8 mouse cellular contexts compared by ENCODE assay signal in genomic region chr9:73103159-73103879, GRCm38 (mm10). TPM values are rescaled to one million over a fixed set of nuclear protein-coding genes. Genes with fewer than 3 reads are reported as not detected.
DNase-seq lines count a peak whose midpoint lies in the region; ATAC-seq and TF ChIP-seq lines count a peak whose summit lies in the region.

No protein-coding gene starts in this region.

- no peaks in the 10 kb centered on the region for H3K9me3 ChIP-seq in E14TG2a.4 (ENCODE audit: low read length)
- H3K9me3 ChIP-seq in forebrain, embryonic 11.5 days (ENCODE audit: control insufficient read depth, low read length), result no peaks in the 10 kb centered on the region

- DNase-seq in adrenal gland, postnatal 14 days, result peak; percentile 82
- DNase-seq in forebrain, embryonic 11.5 days (ENCODE audit: low spot score), result peak; percentile 78
- peak; percentile 38 to 64 for DNase-seq in heart, postnatal 10 days
- DNase-seq in kidney, postnatal 14 days, result peak; percentile 38
- DNase-seq in left cerebral cortex, postnatal 36 days (ENCODE audit: low spot score in 2 of 2), result no peak

- 6% methylated on average over 60 of the region's 60 CpGs for WGBS in forebrain, embryonic 11.5 days

- ATAC-seq in forebrain, embryonic 11.5 days (replicated peaks; ENCODE audit: low FRiP score), result peak; percentile 56
- peak; percentile 45 for ATAC-seq in megakaryocyte progenitor cell, adult 5-6 weeks (replicated peaks; ENCODE audit: poor library complexity)

- H3K4me1 ChIP-seq in E14TG2a.4 (replicated peaks; ENCODE audit: low read depth, low read length), result peaks cover 86% of the 10 kb centered on the region
- no peaks in the 10 kb centered on the region for H3K4me1 ChIP-seq in forebrain, embryonic 11.5 days (replicated peaks; ENCODE audit: control insufficient read depth, insufficient read depth, low read length)
- H3K4me1 ChIP-seq in testis, adult 2 months (ENCODE audit: control insufficient read depth, insufficient read depth, low read length), result peaks cover 19% of the 10 kb centered on the region

- TF ChIP-seq POLR2A in testis, adult 2 months (IDR thresholded peaks at IDR 0.05; ENCODE audit: control insufficient read depth, low read depth, low read length), result no peak

- peak overlapping the region; percentile 76 for H3K4me2 ChIP-seq in forebrain, embryonic 11.5 days (ENCODE audit: low read depth, low read length, severe bottlenecking)

- H3K27me3 ChIP-seq in E14TG2a.4 (ENCODE audit: insufficient read depth, low read length), result peaks cover 28% of the 10 kb centered on the region
- H3K27me3 ChIP-seq in forebrain, embryonic 11.5 days (ENCODE audit: control insufficient read depth, insufficient read depth, low read length), result peaks cover 17% of the 10 kb centered on the region; the same call in 1 of the 2 replicates
- no peaks in the 10 kb centered on the region for H3K27me3 ChIP-seq in testis, adult 2 months (ENCODE audit: control insufficient read depth, insufficient read depth, low read length)

- TF ChIP-seq CTCF in E14TG2a.4 (conservative IDR thresholded peaks at IDR 0.05; ENCODE audit: low read length), result no peak
- TF ChIP-seq CTCF in testis, adult 2 months (IDR thresholded peaks at IDR 0.05; ENCODE audit: control insufficient read depth, insufficient read depth, insufficient replicate concordance, low read depth, low read length), result no peak

- H3K27ac ChIP-seq in forebrain, embryonic 11.5 days (ENCODE audit: low read depth, low read length), result no peak overlapping the region
- no peak overlapping the region for H3K27ac ChIP-seq in testis, adult 2 months (ENCODE audit: control insufficient read depth, insufficient read depth, low read depth, low read length)

- intact Hi-C loops in heart, postnatal 10 days (cut with DNase I), result no loop called here
- intact Hi-C loops in left cerebral cortex, postnatal 36 days (cut with DNase I), result no loop called here

- H3K9ac ChIP-seq in forebrain, embryonic 11.5 days (ENCODE audit: low read length), result peak overlapping the region; percentile 46

- peak overlapping the region; percentile 81 for H3K4me3 ChIP-seq in E14TG2a.4 (replicated peaks; ENCODE audit: low read length)
- H3K4me3 ChIP-seq in forebrain, embryonic 11.5 days (ENCODE audit: low read depth, low read length), result peak overlapping the region; percentile 38
- peak overlapping the region; percentile 81 for H3K4me3 ChIP-seq in testis, adult 2 months (ENCODE audit: control insufficient read depth, low read depth, low read length)

- H3K36me3 ChIP-seq in E14TG2a.4 (ENCODE audit: insufficient read depth, low read length), result peaks cover 15% of the 10 kb centered on the region
- no peaks in the 10 kb centered on the region for H3K36me3 ChIP-seq in forebrain, embryonic 11.5 days (ENCODE audit: control insufficient read depth, insufficient read depth, low read length)
- no peaks in the 10 kb centered on the region for H3K36me3 ChIP-seq in testis, adult 2 months (ENCODE audit: control insufficient read depth, insufficient read depth, low read length)

RNA-seq across cellular contexts. Expression of gene Gm20509, which starts 1.0 kb away (rescaled TPM):
- not detected in 2 replicates for total RNA-seq in adrenal gland, postnatal 14 days (2021)
- not detected in 2 replicates for polyA plus RNA-seq in forebrain, embryonic 11.5 days (2014; fragmentation: Nextera tagmentation; extraction: Ambion mirVana)
- total RNA-seq in heart, postnatal 10 days (2021), result not detected
- not detected in 2 replicates for total RNA-seq in megakaryocyte progenitor cell, adult 5-6 weeks (2015)
- total RNA-seq in megakaryocyte progenitor cell, adult 5-6 weeks (2017), result 0.37 TPM in 1 of 2 replicates, not detected in the other
- polyA plus RNA-seq in testis, adult 2 months (2012; rRNA removed), result 0.12 TPM in 1 of 2 replicates, not detected in the other
- not detected for total RNA-seq in left cerebral cortex, postnatal 36 days (2021)

RNA-seq across cellular contexts. Expression of gene Khdc3, which starts 1.7 kb away (rescaled TPM):
- total RNA-seq in adrenal gland, postnatal 14 days (2021), result 0.19 and 1.1 TPM in 2 replicates
- polyA plus RNA-seq in forebrain, embryonic 11.5 days (2014; fragmentation: Nextera tagmentation; extraction: Ambion mirVana), result not detected in 2 replicates
- total RNA-seq in heart, postnatal 10 days (2021), result not detected
- 0.44 and 0.78 TPM in 2 replicates for total RNA-seq in megakaryocyte progenitor cell, adult 5-6 weeks (2015)
- 0.20 and 0.92 TPM in 2 replicates for total RNA-seq in megakaryocyte progenitor cell, adult 5-6 weeks (2017)
- 0.16 and 0.23 TPM in 2 replicates for polyA plus RNA-seq in testis, adult 2 months (2012; rRNA removed)
- total RNA-seq in left cerebral cortex, postnatal 36 days (2021), result 1 to 10 TPM in 1 of 2 experiments, under 1 TPM in 1; 0.96 to 3.2 TPM

RNA-seq across cellular contexts. Expression of gene Rsl24d1, which starts 9.9 kb away (rescaled TPM):
- total RNA-seq in adrenal gland, postnatal 14 days (2021), result 59.3 and 64.6 TPM in 2 replicates
- polyA plus RNA-seq in forebrain, embryonic 11.5 days (2014; fragmentation: Nextera tagmentation; extraction: Ambion mirVana), result 147 and 153 TPM in 2 replicates
- total RNA-seq in heart, postnatal 10 days (2021), result 10 to 100 TPM; 54.9 to 60.4 TPM
- total RNA-seq in megakaryocyte progenitor cell, adult 5-6 weeks (2015), result 137 and 140 TPM in 2 replicates
- 232 and 254 TPM in 2 replicates for total RNA-seq in megakaryocyte progenitor cell, adult 5-6 weeks (2017)
- 12.5 and 14.9 TPM in 2 replicates for polyA plus RNA-seq in testis, adult 2 months (2012; rRNA removed)
- total RNA-seq in left cerebral cortex, postnatal 36 days (2021), result 10 to 100 TPM; 56.2 to 56.8 TPM

RNA-seq across cellular contexts. Expression of gene Rab27a, which starts 58.7 kb away (rescaled TPM):
- total RNA-seq in adrenal gland, postnatal 14 days (2021), result 27.4 and 28.0 TPM in 2 replicates
- polyA plus RNA-seq in forebrain, embryonic 11.5 days (2014; fragmentation: Nextera tagmentation; extraction: Ambion mirVana), result 0.67 and 0.79 TPM in 2 replicates
- total RNA-seq in heart, postnatal 10 days (2021), result 1 to 10 TPM; 4.4 to 6.7 TPM
- 63.5 and 65.1 TPM in 2 replicates for total RNA-seq in megakaryocyte progenitor cell, adult 5-6 weeks (2015)
- 161 and 179 TPM in 2 replicates for total RNA-seq in megakaryocyte progenitor cell, adult 5-6 weeks (2017)
- 13.1 and 14.8 TPM in 2 replicates for polyA plus RNA-seq in testis, adult 2 months (2012; rRNA removed)
- 1 to 10 TPM; 4.8 to 9.8 TPM for total RNA-seq in left cerebral cortex, postnatal 36 days (2021)

Comparison
In these comparisons a context has a peak if more than half of its experiments do, and no peak if none do; other contexts are left out.
1. DNase-seq: peak in adrenal gland, postnatal 14 days (single experiment), forebrain, embryonic 11.5 days (single experiment), heart, postnatal 10 days (2 of 2) and kidney, postnatal 14 days (single experiment); none in left cerebral cortex, postnatal 36 days (0 of 2).
2. Peak in every context shown above with its lines, with median percentiles within 50 percentile points of each other: H3K4me3 ChIP-seq.